Mouse (Mus musculus) embryonic fibroblast, embryonic 13.5 days (primary cell): ENCODE measurements around the gene Ankrd52. TPM values are rescaled to one million over a fixed set of nuclear protein-coding genes. Genes with fewer than 3 reads are reported as not detected.

Source experiments
- H3K27ac ChIP-seq: 2 replicates; pipeline ENCODE4 v1.5.1; 2012; ENCODE audit warnings: low read length, control low read depth, inconsistent platforms; ENCODE audit not compliant: insufficient read depth
- H3K4me1 ChIP-seq: 2 replicates; pipeline ENCODE4 v1.6.1; 2011; ENCODE audit warnings: low read length; ENCODE audit not compliant: control insufficient read depth, insufficient read depth
- H3K4me3 ChIP-seq: 2 replicates; pipeline ENCODE4 v1.5.1; 2011; ENCODE audit warnings: mild to moderate bottlenecking, control low read depth, low read length; ENCODE audit not compliant: insufficient read depth
- CTCF ChIP-seq: IDR thresholded peaks from 2 replicates; pipeline ENCODE4 v1.5.1; 2011; ENCODE audit warnings: mild to moderate bottlenecking, control low read depth, low read length, moderate library complexity, borderline replicate concordance; ENCODE audit not compliant: insufficient read depth
- POLR2A ChIP-seq: IDR thresholded peaks from 2 replicates; pipeline ENCODE4 v1.6.1; 2011; ENCODE audit warnings: low read depth, mild to moderate bottlenecking, control low read depth, low read length, moderate library complexity
- polyA plus RNA-seq: library from polyadenylated mRNA; stranded (reverse); fragments of >200 nt; gene quantifications from 2 replicates; pipeline ENCODE4 v1.2.4, GENCODE M21; 2011; ENCODE audit warnings: low read depth; ENCODE audit not compliant: missing spikeins, insufficient read length

Gene Ankrd52
- polyA plus RNA-seq, 1 experiment = 59.1 TPM

DNA sequence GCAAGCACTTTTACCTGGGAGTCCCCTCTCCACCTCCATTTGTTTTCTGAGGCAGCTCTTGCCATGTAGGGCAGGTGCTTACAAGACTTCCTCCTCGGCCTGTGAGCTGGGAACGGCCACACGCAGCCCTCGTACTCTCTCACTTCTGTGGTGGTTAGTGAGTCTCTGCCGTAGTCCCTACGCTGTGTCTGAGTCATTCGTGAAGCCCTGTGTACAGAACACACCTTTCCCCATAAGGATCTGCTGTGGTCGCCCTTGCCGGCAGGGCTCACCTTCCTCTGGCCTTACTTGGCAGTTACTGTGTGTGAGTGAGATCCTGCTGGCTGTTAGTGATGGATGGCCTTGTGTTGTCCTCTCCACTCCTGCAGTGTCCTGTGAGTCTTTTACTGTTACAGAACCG lies 57.8 kb downstream of the Ankrd52 start:
- no peak overlapping the region for H3K4me3 ChIP-seq
- H3K27ac ChIP-seq = no peak overlapping the region
- TF ChIP-seq CTCF (no peak), POLR2A (no peak)
- no peaks in the 10 kb centered on the region for H3K4me1 ChIP-seq

DNA sequence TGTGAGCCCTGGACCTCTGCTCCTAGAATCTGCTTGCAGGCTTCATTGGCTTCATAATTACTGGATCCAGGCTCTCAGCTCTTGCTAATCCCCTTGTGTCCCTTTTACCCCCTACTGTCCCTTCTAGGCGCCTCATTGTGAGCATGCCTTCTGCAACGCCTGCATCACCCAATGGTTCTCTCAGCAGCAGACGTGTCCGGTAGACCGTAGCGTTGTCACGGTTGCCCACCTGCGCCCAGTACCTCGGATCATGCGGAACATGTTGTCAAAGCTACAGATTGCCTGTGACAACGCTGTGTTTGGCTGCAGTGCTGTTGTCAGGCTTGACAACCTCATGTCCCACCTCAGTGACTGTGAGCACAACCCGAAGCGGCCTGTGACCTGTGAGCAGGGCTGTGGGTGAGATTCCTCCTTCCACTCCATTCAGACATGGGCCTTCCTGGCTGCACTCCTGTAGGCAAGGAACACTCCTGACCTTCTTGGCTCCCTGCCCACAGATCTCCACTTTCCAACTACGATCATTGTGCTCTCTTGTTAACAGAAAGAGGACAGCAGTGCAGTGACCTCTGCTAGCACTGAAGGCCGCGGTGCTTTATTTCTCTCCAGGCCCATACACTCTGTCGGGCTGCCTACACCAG lies 58.4 kb downstream of the Ankrd52 start:
- H3K4me1 ChIP-seq = no peaks in the 10 kb centered on the region

DNA sequence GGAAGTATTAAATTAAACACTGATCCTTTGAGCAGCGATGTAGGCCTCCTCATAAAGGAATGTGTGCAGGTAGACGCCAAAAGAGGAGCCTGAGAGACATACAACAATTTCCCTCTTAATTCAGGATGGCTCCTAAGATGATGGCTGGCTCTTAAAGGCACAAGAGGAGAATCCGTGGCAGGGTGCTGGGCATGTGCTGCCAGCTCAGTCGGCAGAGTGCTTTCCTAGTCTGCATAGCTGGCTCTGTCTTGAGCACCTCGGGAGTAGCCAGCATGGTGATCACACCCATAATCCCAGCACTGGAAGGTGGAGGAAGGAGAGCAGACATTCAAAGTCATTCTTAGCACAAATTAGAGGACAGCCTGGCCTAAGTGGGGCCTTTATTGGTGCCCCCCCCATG lies 59.0 kb downstream of the Ankrd52 start:
- Histone ChIP-seq H3K4me1 (no peaks in the 10 kb centered on the region), H3K4me3 (no peak overlapping the region), H3K27ac (no peak overlapping the region)
- no peak for TF ChIP-seq POLR2A
- no peak for TF ChIP-seq CTCF

More for the DNA sequence above, 58.4 kb downstream of the Ankrd52 start:
- H3K27ac ChIP-seq = no peak overlapping the region
- TF ChIP-seq POLR2A (no peak), CTCF (no peak)
- no peak overlapping the region for H3K4me3 ChIP-seq

DNA sequence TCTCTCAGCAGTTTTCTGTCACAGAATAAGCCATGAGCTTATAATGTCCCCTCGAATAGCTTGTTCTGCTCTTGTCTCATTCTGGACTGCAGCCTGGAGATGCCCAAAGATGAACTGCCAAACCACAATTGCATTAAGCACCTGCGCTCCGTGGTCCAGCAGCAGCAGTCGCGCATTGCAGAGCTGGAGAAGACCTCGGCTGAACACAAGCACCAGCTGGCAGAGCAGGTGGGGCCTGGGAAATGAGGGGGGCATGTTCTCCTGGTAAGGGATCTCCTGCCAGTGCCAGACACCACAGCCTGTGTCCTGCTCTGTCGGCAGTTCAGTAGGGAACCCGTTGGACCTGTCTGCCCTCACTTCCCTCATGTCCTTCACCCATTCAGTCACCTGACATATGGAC lies 59.5 kb downstream of the Ankrd52 start:
- H3K27ac ChIP-seq = no peak overlapping the region
- H3K4me1 ChIP-seq = no peaks in the 10 kb centered on the region
- TF ChIP-seq CTCF (no peak), POLR2A (no peak)
- no peak overlapping the region for H3K4me3 ChIP-seq

DNA sequence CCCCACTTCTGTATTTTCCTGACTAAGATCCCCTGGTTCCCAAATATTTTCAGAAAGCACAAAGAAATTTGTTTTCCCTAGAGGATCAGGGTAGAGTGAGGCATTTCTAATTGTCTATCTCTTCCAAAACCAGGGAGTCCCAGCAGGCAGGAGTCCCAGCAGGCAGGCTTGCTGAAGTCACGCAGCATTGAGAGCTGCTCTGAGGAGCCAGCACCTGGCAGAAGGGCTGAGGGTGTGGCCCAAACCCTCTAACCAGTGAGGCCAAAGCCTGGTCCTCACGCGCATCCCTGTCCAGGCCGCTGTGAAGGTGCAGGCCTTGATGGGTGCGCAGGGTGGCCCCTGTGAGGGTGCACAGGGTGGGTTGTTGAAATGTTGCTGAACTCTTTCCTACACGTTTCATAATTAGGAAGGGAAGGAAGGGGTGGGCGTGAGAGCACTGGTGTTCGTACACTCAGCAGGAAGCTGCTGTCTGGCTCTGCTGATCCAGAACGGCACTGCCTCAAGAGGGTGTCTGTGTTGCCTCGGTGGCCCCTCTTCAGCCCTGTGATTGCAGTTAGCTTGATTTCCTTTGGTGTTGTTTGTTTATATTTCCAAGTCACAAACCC lies 61.9 kb downstream of the Ankrd52 start:
- TF ChIP-seq CTCF (no peak), POLR2A (no peak)
- Histone ChIP-seq H3K27ac (no peak overlapping the region), H3K4me3 (no peak overlapping the region), H3K4me1 (no peaks in the 10 kb centered on the region)

DNA sequence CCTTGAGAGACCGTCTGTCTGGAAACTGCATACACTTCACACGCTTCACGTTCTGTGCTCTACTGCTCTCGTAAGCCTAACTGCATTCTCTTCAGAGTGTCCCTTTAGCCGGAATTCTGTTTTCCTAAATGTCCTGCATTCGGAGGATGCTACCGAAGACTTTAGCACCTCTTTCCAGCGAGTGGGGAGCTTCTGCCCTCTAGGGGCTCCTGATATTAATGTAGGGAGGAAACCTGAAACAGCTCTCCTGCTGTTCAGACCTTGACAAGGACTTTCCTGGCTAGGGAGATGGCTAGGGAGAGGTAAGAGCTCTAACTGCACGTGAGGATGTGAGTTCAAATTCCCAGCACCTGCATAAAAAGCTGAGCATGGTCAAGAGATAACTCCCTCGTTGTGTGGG lies 63.5 kb downstream of the Ankrd52 start:
- no peak overlapping the region for H3K27ac ChIP-seq
- no peaks in the 10 kb centered on the region for H3K4me1 ChIP-seq
- TF ChIP-seq POLR2A (no peak), CTCF (no peak)
- H3K4me3 ChIP-seq = no peak overlapping the region

DNA sequence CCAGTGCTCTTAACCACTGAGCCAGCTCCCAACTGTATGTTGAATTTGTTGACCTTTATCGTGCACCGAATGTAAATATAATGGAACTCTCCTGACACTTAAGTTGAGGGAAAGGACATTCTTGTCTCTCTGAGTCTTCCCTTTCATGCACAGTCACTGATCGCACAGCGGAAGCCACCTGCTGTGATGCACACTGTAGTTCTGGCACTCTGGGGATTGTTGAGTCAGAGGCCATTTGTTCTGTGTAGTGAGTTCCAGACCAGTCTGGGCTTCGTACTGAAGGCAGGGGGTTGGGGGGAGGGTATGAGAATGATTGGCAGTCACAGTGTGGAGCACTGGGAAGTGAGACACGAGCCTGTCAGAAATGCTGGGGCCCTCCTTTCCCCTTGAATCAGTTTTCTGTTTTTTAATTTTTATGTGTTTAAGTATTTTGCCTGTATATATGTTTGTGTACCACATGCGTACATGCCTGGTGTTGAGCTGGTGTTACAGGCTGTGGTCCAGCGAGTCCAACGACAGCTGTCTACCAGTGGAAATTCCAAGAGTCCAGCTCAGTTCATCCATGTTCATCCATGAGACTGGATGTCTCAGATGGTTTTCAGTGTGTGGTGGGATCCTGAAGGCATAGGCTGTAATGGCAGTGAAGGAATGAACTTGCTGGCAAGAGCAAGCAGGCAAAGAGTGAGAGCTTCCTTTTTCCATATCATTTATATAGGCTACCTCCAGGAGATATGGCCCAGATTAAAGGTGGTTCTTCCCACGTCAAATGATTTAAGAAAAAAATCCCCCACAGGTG lies 64.6 kb downstream of the Ankrd52 start:
- TF ChIP-seq POLR2A (no peak), CTCF (no peak)
- H3K4me1 ChIP-seq = no peaks in the 10 kb centered on the region
- H3K27ac ChIP-seq = no peak overlapping the region
- H3K4me3 ChIP-seq = no peak overlapping the region

DNA sequence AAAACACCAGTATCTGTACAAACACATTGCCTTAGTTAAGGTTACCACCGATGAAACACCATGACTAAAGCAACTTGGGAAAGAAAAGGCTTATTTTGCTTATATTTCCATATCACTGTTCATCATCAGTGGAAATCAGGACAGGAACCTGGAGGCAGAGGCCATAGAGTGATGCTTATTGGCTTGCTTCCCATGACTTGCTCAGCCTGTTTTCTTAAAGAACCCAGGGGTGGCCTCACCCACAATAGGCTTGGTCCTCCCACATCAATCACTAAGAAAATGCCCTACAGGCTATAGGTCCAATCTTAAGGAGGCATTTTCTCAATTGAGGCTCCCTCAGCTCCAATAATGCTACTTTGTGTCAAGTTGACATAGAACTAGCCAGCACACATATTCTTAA lies 65.8 kb downstream of the Ankrd52 start:
- TF ChIP-seq CTCF (no peak), POLR2A (no peak)

DNA sequence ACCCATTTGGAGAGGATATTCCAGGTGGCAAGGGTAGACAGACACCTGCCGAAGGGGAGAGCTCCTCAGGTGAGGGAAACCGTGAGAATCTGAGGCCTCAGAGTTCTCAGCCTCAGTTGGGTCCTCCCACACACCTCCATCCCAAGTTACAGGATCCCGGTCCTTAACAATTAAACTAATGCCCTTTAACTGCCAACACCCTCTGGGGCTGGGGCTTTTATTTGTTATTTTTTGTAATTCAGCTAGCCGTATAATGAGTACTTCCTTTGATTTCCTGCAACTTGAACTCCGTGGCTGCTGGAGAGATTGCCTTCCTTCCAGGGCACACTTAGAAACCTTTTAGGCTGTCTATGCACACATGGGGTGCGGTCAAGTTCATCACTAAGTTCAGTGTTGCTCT lies 67.4 kb downstream of the Ankrd52 start:
- TF ChIP-seq POLR2A (no peak), CTCF (no peak)
- H3K4me3 ChIP-seq = no peak overlapping the region
- H3K27ac ChIP-seq = no peak overlapping the region
- H3K4me1 ChIP-seq = no peaks in the 10 kb centered on the region

More for the DNA sequence above, 65.8 kb downstream of the Ankrd52 start:
- Histone ChIP-seq H3K4me3 (no peak overlapping the region), H3K4me1 (no peaks in the 10 kb centered on the region), H3K27ac (no peak overlapping the region)

DNA sequence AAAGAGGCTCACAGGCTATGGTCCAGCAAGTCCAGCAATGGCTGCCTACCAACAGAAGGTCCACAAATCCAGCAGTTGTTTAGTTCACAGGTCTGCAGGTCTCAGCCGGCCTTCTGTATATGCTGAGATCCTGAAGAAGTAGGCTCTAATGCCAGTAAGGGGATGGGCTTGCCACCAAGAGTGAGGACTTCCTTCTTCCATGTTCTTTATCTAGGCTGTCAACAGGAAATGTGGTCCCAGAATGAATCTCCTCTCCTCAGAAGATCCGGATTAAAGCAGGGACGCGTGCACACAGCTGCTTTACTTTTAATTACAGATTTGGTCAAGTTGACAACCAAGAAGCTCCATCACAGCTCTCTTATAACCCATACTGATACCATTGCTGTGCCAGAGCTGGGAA lies 68.5 kb downstream of the Ankrd52 start:
- Histone ChIP-seq H3K27ac (no peak overlapping the region), H3K4me3 (no peak overlapping the region), H3K4me1 (no peaks in the 10 kb centered on the region)
- TF ChIP-seq CTCF (no peak), POLR2A (no peak)
